Mouse (Mus musculus) hindlimb bud, embryonic 11.5 days (tissue): ENCODE results near the gene Pdgfc.
"Not testable (repeated sequence)": the region's sequence is repeated elsewhere in the genome, so short reads cannot be mapped to it uniquely, and the experiment has no call there.

Experiments
- DNase-seq: peaks from one replicate; pipeline ENCODE4 v3.0.0-alpha.2; 2012; ENCODE audit warnings: low read depth, low spot score; ENCODE audit errors: extremely low spot score

Gene Pdgfc

GRCm38 (mm10) chr3:81045344-81046050, 9.3 kb downstream of the Pdgfc start:
- no peak for DNase-seq

- DNase-seq: no peak
Measured at GRCm38 (mm10) chr3:81046652-81047607, 10.7 kb downstream of the Pdgfc start.

- DNase-seq: no peak
Measured at GRCm38 (mm10) chr3:81051522-81051921, 15.3 kb downstream of the Pdgfc start.

GRCm38 (mm10) chr3:81052422-81052821, 16.2 kb downstream of the Pdgfc start:
- DNase-seq: no peak

- no peak for DNase-seq
Measured at GRCm38 (mm10) chr3:81054074-81054473, 17.9 kb downstream of the Pdgfc start.

- DNase-seq: no peak
Measured at GRCm38 (mm10) chr3:81057719-81058118, 21.5 kb downstream of the Pdgfc start.

GRCm38 (mm10) chr3:81058527-81059031, 22.4 kb downstream of the Pdgfc start:
- no peak for DNase-seq

- DNase-seq: no peak
Measured at GRCm38 (mm10) chr3:81068550-81068949, 32.3 kb downstream of the Pdgfc start.

GRCm38 (mm10) chr3:81101136-81101535, 64.9 kb downstream of the Pdgfc start:
- DNase-seq: no peak

- no peak for DNase-seq
Measured at GRCm38 (mm10) chr3:81102158-81102876, 66.1 kb downstream of the Pdgfc start.

GRCm38 (mm10) chr3:81102877-81103420, 66.7 kb downstream of the Pdgfc start:
- DNase-seq: no peak

GRCm38 (mm10) chr3:81107515-81107914, 71.3 kb downstream of the Pdgfc start:
- DNase-seq: no peak

- no peak for DNase-seq
Measured at GRCm38 (mm10) chr3:81110968-81111367, 74.8 kb downstream of the Pdgfc start.

- DNase-seq: no peak
Measured at GRCm38 (mm10) chr3:81112892-81113291, 76.7 kb downstream of the Pdgfc start.

GRCm38 (mm10) chr3:81120664-81121063, 84.4 kb downstream of the Pdgfc start:
- DNase-seq: no peak

GRCm38 (mm10) chr3:81121731-81122130, 85.5 kb downstream of the Pdgfc start:
- no peak for DNase-seq

- no peak for DNase-seq
Measured at GRCm38 (mm10) chr3:81123461-81123860, 87.2 kb downstream of the Pdgfc start.

GRCm38 (mm10) chr3:81127013-81127412, 90.8 kb downstream of the Pdgfc start:
- no peak for DNase-seq

- no peak for DNase-seq
Measured at GRCm38 (mm10) chr3:81136985-81137384, 100.8 kb downstream of the Pdgfc start.

GRCm38 (mm10) chr3:81138030-81138429, 101.8 kb downstream of the Pdgfc start:
- not testable (repeated sequence) for DNase-seq

GRCm38 (mm10) chr3:81143730-81144129, 107.5 kb downstream of the Pdgfc start:
- DNase-seq: no peak
